Mouse (Mus musculus) G1E (cell line): ENCODE data around the gene Bod1l.

Experiments used
- CTCF ChIP-seq: IDR thresholded peaks from 2 replicates; pipeline ENCODE4 v1.5.1; 2012; ENCODE audit warnings: low read depth, low read length, inconsistent platforms, mixed read lengths
- GATA1 ChIP-seq: IDR thresholded peaks from 2 replicates; pipeline ENCODE4 v1.6.1; 2012; ENCODE audit warnings: borderline replicate concordance, low read length, inconsistent platforms, mixed read lengths
- POLR2AphosphoS5 ChIP-seq: IDR thresholded peaks from 2 replicates; pipeline ENCODE4 v1.6.1; 2012; ENCODE audit warnings: low read depth, low read length, inconsistent platforms; ENCODE audit not compliant: insufficient replicate concordance
- TAL1 ChIP-seq: conservative IDR thresholded peaks from 2 replicates; pipeline ENCODE4 v1.6.1; 2012; ENCODE audit warnings: low read depth, low read length, inconsistent platforms, mixed read lengths

DNA sequence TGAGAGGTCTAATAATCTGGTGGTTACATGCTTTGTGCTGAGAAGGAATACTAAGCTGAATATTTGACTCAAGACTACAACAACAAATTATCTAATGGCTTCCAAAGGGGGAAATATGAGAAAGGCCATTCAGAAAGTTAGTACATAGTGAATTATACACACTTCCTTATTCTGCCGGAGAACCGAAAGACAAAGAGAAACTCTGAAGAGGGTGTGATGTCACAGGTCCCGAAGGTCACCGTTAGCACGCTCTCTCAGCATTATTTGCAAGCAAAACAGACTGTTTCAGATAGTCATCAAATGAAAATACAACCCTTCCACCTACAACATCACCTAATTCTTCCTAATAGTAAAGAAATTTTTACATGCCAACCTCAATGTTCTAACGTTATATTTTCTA, 105.3 kb downstream of the Bod1l start:
- TF ChIP-seq POLR2AphosphoS5 (no peak), CTCF (no peak), TAL1 (no peak), GATA1 (no peak)
